Mouse (Mus musculus) left cerebral cortex, adult 11 months (tissue): ENCODE results near the gene Fem1b.

Experiments used
- DNase-seq: peaks from one replicate; pipeline ENCODE4 v3.0.0; 2022; ENCODE audit warnings: low spot score

Gene Fem1b

DNA sequence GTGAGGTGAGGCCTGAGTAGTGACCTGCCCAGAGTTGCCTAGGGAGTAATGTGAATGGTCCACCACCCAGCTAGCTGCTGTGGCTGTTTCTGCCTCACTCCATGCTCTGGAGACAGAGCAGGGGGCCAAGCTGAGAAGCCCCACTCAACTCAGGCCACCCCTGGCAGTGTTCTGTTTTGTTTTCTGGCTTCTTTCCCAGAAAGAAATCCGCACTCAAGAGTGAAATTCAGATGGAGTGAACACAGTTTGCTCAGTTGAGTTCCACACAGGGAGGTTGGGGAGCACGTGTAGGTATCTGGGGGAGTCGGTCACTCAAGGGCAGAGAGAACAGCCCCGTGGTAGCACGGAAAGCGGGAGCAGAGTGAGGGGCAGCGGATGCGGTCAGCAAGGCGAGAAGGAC is 33.0 kb downstream of the Fem1b start:
- no peak for DNase-seq

DNA sequence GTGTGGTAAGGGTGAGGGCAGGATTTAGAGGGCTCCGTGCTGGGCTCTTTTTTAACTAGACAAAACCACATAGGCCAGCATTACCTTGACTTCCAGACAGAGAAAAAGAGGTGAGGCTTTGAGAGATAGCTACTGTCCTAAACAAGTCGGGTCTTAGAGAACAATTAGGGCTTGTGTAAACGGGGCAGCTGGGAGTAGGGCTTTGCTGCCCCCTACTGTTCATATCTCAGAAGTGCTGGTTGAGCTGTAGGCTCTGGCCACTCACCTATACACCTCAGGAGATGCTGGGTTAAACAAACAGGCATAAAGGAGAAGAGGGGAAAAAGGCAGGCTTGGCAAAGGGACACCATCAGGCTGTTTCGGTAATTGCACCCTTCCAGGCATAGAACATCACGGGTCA is 34.3 kb downstream of the Fem1b start:
- DNase-seq, result peak; percentile 63

DNA sequence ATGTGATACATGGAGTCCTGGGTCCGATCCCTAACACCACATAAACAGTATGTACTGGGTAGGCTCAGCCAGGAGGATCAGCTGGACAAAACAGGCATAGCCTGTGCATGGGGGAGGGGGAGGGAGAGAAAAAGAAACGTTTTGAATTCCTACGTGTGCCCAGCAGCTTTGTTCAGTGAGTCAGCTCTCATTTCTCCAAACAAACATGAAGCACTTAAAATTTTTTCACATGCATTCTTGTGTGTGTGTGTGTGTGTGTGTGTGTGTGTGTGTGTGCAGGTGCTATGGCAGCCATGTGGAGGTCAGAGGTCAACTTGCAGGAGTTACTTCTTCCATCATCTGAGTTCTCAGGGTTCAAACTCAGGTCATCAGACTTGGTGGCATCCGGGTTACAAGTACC is 36.3 kb downstream of the Fem1b start:
- no peak for DNase-seq

DNA sequence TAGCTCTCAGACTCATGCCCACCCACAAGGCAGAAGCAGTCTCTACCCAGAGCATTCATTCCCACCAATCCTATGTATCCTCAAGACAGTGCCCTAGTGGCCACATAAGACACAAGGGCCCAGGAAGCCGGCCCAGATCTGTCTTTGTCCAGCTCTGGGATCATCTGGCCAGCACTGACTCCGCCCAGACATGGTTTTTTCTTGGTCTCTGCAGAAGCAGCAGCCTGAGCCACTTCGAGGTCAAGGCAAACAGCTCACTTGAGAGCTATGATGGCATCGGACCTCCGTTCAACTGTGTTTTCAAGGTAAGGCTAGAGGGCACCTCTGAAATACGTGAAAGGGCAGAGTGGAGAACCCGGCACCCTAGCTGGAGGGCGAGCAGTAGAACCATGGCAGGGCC is 39.0 kb downstream of the Fem1b start:
- no peak for DNase-seq

DNA sequence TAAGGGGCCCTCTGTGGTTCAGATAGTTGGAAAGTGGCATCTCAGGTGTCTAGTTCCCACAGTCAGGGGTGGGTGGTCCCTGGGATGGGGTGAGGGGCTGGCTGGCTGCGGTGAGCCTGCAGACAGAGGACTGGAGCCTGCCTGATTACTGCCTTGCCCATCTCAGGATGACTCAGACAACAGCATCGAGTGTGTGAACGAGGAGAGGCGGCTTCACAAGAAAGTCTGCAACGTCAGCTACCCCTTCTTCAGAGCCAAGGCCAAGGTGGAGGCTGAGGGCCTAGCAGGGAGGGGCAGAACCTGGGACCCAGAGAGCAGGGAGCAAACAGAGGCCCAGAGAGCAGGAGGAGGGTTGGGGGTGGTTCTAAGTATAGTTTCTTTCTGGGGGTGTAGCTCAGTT is 43.4 kb downstream of the Fem1b start:
- no peak for DNase-seq

DNA sequence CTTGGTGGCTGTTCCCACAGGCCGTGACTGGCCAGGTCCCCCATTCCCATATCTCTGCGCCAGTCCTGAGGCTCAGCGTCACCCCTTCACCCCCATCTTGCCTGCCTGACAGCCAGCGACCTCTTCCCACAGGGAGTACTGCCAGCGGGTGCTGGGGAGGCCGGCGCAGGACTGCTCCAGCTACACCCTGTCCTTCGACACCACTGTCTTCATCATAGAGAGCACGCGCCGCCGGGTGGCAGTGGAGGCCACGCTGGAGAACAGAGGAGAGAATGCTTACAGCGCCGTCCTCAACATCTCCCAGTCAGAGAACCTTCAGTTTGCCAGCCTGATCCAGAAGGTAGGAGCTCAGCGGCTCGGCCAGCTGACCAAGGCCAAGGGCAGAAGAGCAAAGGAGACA is 44.3 kb downstream of the Fem1b start:
- no peak for DNase-seq

DNA sequence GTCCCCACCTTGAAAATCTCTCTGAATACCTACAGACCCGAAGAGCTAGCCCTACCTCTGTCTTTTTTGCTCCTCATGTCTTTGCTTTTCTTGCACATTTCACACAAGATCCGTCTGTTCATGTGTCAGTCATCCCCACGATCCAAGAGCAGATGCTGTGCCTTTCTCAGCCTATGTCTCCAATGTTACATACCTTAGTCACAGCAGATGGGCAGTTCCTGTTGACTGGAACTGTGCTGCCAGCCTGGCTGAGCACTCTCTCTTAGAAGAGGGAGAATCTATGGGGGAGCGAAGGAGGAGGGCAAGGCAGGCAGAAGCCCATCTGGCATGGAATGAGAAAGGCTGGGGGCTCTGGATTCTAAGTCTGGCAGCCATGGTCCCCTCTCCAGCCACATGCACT is 46.4 kb downstream of the Fem1b start:
- no peak for DNase-seq

DNA sequence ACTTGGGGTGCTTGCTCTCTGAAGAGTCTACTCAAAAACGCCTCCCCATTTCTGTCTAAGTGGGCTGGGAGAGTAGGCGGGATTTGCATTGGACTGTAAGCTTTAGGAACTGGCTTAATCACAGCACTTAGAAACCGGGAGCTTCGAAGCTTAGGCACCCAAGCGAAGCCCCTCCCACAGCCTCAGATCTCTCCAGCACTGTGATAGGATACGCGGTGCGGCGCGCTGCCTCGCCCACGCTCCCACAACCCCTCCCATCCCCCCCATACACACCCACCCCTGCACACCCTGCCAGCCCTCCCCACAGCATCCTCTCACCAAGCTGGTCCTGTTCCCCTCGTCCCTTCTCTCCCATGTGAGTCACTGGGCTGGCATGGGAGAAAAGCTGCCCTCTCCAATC is 48.3 kb downstream of the Fem1b start:
- no peak for DNase-seq

DNA sequence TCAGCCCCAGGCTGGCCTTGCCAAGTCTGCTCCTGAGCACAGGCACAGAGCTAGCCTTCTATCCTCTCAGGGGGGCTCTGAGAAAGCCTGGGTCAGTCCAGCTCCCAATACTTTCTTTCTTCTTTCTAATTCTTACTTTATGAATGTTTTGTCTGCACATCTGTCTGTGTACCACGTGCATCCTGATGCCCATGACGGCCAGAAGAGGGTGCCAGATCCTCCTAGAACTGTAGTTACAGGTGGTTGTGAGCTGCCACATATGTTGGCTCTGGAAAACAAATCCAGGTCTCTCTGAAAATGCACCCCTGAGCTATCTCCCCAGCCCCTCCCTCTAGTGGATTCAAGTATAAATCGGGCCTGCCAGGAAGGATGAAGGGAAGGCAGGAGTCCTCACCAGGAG is 52.1 kb downstream of the Fem1b start:
- no peak for DNase-seq

DNA sequence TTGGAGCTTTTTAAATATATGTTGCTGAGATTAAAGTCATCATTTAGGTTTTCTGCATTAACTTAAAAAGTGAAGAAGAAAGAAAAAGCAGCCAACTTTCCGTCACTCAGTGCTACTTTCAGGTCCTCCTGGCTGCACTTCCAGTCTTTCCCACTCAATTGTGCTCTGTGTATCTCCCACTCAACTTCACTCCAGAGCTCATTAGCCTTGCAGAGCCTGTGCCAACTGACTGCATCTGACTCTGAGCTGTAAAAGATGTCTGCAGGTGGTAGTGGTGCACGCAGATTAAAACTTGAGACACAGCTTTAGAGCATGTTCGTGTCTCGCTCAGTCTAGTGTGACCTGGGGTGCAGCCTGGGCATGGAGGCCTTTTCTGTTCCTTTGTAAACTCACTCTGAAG is 53.4 kb downstream of the Fem1b start:
- peak; percentile 71 for DNase-seq

DNA sequence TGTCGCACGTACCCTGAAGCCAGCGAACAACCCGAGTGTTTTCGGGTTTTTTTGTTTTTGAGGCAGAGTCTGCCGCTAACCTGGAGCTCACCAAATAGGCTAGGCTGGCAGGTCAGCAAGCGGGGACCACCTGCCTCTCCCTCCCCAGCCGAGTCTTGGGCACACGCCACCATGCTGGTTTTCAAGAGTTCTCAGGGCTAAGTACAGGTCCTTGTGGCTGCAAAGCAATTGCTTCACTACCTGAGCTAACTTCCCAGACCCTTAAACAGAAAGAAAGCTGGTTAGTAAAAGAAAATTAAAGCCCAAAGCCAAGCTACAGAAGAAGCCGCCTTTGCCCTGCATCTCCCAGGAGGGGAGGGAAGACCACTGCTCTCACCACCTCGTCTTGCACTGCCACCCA is 61.4 kb downstream of the Fem1b start:
- DNase-seq, result no peak

DNA sequence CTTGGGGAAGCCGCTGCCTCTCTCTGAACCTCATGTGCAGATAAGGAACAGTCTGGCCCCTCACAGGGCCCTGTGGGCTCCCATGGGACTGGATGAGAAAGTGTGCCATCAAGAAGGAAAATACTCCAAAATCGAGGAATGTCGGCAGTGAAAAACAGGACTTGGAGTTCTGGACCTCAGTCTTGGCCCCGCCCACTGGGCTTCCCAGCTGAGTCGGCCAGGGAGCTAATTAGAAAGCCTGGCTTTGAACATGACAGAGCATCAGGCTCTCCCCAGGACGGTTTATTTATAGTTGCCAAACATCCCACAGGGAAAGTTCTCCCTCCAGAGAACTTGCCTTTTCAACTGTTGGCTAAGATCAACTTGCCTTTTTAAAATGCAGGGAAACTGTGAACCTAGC is 62.1 kb downstream of the Fem1b start:
- DNase-seq, result no peak

DNA sequence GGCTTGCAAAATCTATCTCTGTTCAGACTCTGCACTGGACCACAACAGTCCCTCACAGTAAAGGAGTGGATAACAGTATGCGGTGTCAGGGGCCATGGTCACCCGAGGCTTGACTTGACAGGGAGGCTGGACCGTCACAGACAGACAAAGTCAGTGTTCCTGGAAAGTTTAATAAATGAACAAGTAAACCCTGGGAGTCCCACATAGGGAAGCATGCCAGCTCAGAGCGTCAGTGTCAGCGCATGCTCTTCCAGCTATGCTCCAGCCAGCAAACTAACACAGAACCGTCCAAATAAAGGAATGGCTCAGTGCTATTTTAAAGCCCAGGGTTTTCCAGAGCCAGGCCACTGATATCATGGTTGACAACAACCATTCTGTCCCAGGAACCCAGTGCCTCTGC is 65.1 kb downstream of the Fem1b start:
- no peak for DNase-seq

DNA sequence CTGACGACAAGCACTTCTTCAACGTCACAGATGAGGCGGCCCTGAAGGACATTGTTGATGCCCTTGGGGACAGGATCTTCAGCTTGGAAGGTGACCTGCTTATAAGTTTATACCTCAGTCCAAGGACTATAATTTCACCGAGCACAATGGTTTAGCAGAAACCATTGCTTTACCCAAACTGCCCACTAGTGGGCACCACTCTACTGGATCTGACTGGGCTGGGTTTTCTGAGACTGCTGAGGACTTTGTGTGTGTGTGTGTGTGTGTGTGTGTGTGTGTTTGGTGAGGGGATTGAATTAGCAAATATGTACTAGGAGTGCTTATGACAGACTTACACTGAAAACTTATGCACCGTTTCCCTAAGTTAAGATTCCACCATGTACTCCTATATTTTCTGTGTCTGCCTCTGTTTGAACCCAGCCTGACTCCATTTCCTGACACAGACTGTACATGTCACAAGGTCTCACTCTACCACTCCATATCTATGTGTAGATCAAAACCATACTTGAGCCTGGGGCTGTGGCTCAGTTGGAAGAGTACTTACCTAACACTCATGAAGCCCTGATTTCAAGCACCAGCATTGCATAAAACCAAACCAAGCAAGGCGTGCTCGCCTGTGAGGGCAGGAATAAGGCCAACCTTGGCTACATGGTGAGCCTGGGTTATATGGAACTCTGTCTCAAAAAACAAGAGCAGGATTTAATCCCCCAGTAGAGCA is 67.0 kb downstream of the Fem1b start:
- no peak for DNase-seq
